Mouse (Mus musculus) heart, adult 8-10 months (tissue): ENCODE data around the gene F830045P16Rik. TPM values are rescaled to one million over a fixed set of nuclear protein-coding genes. Genes with fewer than 3 reads are reported as not detected.
A peak's percentile ranks its signal among the peaks of the same experiment; 100 is the strongest.
"Not testable (repeated sequence)": the region's sequence is repeated elsewhere in the genome, so short reads cannot be mapped to it uniquely, and the experiment has no call there.

Source experiments
- DNase-seq: peaks from one replicate; pipeline ENCODE4 v3.0.0; 2022; ENCODE audit warnings: low spot score
- total RNA-seq, 4 experiments: library from RNA; stranded (reverse); gene quantifications; 2 replicates each; pipeline ENCODE4 v1.2.4; 2022

F830045P16Rik gene
- total RNA-seq, 4 experiments from 2014 or later: 0.16 to 0.22 TPM; not detected in 2

DNA sequence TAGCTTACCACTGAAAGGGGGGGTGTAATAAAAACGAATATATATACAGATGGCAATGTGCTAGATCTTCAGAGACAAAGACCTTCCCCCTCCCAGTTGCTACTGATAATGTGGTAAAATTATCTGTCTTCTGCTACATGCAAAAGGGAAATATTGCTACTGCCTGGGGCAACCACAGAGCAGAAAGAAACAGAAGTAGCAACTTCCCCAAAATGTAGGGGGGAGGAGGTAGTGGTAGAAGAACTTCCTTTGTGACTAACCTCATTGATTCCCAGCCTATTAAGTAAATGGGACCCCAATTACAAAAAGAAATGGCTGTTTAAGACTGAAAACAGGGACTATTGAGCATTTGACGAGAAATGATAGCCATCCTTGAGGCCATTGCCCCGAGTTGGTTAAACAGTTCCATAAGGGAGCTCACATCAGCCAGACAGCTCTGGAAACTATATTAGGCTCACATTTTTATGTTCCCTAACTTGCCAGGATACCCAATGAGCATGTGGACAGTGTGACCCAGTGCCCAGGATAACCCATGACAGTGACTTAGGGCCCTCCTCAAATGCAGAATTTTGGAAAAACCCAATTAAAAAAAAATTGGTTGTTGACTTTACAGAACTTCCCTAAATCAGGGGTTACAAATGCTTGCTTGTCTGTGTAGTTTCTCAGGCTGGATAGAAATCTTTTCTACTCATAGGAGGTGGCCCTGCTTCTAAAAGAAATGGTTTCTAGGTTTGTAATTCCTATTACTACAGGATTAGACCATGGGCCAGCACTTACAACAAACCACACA lies 46.7 kb downstream of the F830045P16Rik start:
- DNase-seq: no peak

- no peak for DNase-seq
These were observed 53.3 kb downstream of the F830045P16Rik start for GRCm38 (mm10) chr2:129483150-129483549.

DNA sequence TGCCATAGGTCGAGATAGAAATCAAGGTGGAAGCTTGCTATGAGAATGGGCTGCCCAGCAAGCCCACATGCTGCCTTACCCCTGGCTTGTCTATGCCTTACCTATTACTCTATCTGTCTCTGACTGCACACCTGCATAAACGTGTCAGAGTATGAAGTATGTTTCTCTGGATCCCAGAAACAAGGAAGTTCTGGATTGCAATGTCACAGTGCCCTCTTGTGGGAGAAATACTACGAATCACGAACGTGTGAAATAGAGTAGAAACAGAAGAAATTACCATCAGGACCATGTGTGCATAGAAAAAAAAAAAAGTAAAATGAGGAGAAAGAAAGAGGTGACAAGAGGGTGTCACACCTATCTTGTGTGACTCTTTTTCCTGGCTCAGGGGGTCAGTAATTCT lies 64.5 kb downstream of the F830045P16Rik start:
- peak; percentile 14 for DNase-seq

DNA sequence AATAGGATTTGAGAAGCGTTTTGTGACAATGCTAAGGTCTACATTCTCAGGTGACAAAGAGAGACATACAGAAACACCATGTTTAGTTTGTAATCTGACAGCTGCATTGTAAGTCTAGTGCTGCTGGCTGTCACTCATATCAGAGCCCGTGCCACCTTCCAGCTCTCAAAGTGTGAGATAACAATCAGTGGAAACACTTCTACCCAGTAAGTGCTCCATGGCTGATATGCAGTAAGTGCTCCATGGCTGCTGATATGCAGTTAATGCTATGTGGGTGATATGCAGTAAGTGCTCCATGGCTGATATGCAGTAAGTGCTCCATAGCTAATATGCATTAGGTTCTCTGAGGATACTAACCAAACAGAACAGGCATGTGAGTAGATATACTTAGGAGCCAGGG lies 65.6 kb downstream of the F830045P16Rik start:
- DNase-seq: no peak

DNA sequence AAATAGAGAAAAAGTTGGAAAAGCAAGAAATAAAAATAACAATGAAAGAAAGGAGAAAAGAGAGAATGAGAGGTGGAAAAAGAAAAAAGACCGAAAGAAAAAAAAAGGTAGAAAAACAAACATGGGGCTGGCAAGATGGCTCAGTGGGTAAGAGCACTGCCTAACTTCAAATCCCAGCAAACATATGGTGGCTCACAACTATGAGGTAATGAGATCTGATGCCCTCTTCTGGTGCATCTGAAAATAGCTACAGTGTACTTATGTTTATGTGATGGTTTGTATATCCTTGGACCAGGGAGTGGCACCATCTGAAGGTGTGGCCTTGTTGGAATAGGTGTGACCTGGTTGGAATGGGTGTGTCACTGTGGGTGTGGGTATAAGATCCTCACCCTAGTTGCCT lies 97.6 kb downstream of the F830045P16Rik start:
- DNase-seq: not testable (repeated sequence)

DNA sequence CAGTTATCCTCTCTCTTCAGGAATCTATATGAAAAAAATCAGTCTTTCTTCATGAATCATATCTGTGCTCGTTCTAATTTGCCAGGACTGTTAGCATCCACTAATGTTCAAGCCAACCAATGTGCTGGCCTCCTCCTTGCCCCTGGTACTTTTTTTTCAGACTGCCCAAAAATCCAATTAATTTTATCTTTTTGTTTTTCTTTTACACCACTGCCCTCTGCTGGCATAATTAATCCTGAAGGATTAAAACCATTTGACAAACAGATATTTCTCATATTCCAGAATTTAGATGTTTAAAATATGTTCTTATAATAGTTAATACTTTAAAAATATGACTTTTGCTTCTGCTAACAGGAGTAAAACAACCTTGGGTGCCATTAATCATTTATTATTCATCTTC lies 101.2 kb downstream of the F830045P16Rik start:
- DNase-seq: no peak

DNA sequence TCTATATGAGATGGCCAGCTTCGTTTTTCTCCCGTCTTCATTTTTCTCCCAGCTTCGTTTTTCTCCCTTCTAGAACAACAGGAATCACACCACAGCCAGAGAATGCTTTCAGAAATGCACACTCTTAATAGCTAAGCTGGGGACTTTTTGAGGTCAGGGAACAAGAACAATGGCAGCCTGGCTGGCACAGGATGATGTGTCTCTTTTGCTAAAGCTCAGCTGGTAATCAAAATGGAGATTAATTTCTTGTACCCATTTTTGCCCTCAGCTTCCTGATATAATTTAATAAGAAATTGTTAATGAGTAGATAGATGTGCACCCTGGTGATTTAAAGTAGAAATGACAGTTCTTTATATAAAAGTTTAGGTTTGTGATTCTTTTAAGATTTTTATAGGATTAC lies 112.7 kb downstream of the F830045P16Rik start:
- DNase-seq: no peak

GRCm38 (mm10) chr2:129420897-129421561 lies 115.4 kb downstream of the F830045P16Rik start:
- no peak for DNase-seq

DNA sequence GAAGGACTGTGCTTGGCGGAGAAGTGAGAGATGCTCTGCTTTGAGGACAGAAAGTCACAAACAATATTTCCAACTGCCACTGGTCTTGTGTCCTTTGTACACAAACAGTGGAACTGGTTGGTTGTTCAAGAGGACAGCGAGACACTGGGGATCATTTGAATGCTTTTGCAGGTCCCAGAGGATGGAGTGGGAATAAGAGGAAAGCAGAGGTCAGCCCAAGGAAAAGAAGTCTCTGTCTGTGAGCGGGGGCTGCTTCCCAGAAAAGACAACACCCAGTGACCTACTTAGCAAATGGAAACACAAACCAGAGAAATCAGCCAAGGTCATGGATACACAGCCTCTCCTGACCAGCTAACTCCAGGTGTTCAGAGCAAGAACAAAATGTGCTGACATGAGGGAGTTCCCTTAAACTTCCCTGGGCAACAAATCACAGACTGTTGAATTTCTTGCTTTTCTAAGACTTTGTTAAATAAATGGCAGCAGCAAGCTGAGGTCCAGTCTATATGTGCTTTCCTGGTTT lies 117.0 kb downstream of the F830045P16Rik start:
- DNase-seq: peak; percentile 32

DNA sequence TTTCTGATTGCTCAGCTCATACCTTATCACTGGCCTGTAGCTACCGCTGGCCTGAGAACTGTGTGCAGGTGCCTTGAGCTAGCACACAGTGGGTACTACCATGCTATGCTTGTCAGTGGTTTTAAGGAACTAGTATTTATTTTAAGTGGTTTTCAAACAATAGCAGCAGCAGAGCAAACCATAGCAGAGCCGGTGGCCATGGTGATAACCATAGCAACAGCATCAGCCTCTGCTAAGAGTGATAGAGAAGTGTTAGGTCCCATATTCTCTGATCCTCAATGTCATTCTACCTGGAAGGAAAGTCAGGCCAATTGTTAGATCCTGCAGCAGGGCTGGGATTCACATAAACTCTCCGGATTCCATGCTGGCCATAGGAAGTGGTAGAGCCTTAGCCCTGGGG lies 121.8 kb downstream of the F830045P16Rik start:
- no peak for DNase-seq

GRCm38 (mm10) chr2:129413488-129413887 lies 122.9 kb downstream of the F830045P16Rik start:
- no peak for DNase-seq

GRCm38 (mm10) chr2:129411651-129412050 lies 124.8 kb downstream of the F830045P16Rik start:
- no peak for DNase-seq

GRCm38 (mm10) chr2:129410344-129410743 lies 126.1 kb downstream of the F830045P16Rik start:
- no peak for DNase-seq

GRCm38 (mm10) chr2:129408476-129408875 lies 127.9 kb downstream of the F830045P16Rik start:
- DNase-seq: peak; percentile 70

Other genes with a start within 250 kb of the F830045P16Rik start
- under 1 TPM; 0.19 to 0.78 (median 0.33) TPM for gene Ckap2l, start 239.4 kb downstream of the F830045P16Rik start, total RNA-seq
- not detected for gene Il1a, start 226.6 kb downstream of the F830045P16Rik start, total RNA-seq
- gene Il1b, start 165.5 kb downstream of the F830045P16Rik start, total RNA-seq: 1 to 10 TPM in 2 of 4 experiments, under 1 TPM in 2; 0.47 to 1.9 (median 1.0) TPM
- gene Sirpa, start 56.2 kb upstream of the F830045P16Rik start, total RNA-seq: 10 to 100 TPM; 28.9 to 35.2 (median 30.0) TPM
- gene Pdyn, start 163.2 kb upstream of the F830045P16Rik start, total RNA-seq: not detected